In the genomic region with DNA sequence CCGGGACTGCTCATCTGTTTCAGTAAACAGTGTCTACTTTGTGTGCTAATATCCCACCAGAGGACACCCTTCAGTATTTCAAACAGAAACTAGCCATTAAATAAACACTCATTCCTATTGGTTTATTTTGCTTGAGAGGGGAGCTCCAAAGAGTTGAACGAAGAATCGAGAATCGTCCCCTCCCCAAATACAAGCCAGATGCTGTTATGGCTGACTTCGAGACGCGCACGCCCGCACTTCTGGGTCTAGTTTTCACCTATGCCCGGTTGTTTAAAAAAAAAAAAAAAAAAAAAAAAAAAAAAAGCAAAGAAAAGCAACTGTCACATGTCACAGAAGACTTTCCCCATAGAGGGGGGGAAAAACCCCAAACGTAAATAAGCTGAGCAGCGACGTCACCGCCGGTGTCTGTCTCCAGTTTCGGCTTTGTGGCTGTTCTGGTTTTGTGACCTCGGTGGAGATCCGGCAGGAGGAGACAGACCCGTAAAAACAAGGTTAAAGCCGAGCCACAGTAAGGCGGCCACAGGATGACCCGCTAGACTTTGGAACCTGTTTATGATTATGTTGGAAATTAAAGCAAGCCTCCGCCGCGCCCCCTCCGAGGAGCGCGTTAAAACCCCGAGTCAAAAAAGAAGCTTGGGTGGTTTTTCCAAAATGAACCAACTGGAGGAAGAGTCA, we compare ENCODE assay signal across 8 mouse cellular contexts. TPM values are rescaled to one million over a fixed set of nuclear protein-coding genes. Genes with fewer than 3 reads are reported as not detected.
DNase-seq lines count a peak whose midpoint lies in the region; ATAC-seq and TF ChIP-seq lines count a peak whose summit lies in the region.

No protein-coding gene starts in this region.

- ATAC-seq in intestine, embryonic 15.5 days: peak; percentile 21
- ATAC-seq in neural tube, embryonic 15.5 days (ENCODE audit: low FRiP score): no peak

- H3K27me3 ChIP-seq in intestine, embryonic 15.5 days (replicated peaks): no peaks in the 10 kb centered on the region
- peaks cover 21% of the 10 kb centered on the region for H3K27me3 ChIP-seq in neural tube, embryonic 15.5 days (replicated peaks)

- WGBS in intestine, embryonic 15.5 days: under 1% methylated on average over 29 of the region's 29 CpGs
- WGBS in lung, adult 2 months: under 1% methylated on average over 29 of the region's 29 CpGs
- 0% methylated on average over 29 of the region's 29 CpGs for WGBS in neural tube, embryonic 15.5 days

- peak overlapping the region; percentile 94 for H3K4me3 ChIP-seq in gastrocnemius, adult 2 months
- peak overlapping the region; percentile 76 for H3K4me3 ChIP-seq in intestine, embryonic 15.5 days (replicated peaks)
- peak overlapping the region; percentile 89 for H3K4me3 ChIP-seq in lung, adult 2 months (replicated peaks; ENCODE audit: extremely low read depth, low read depth, low read length)
- peak overlapping the region; percentile 56 for H3K4me3 ChIP-seq in neural tube, embryonic 15.5 days (replicated peaks)

- H3K9ac ChIP-seq in intestine, embryonic 15.5 days: peak overlapping the region; percentile 92
- peak overlapping the region; percentile 71 for H3K9ac ChIP-seq in neural tube, embryonic 15.5 days (replicated peaks)

- 0 out of 2 replicates have a peak, but pooled peaks have one; percentile 13 for TF ChIP-seq POLR2A in lung, adult 2 months (IDR thresholded peaks at IDR 0.05; ENCODE audit: borderline replicate concordance, extremely low read depth, low read depth, low read length)

- no peak for TF ChIP-seq CTCF in gastrocnemius, adult 2 months (IDR thresholded peaks at IDR 0.05)
- TF ChIP-seq CTCF in lung, adult 2 months (IDR thresholded peaks at IDR 0.05; ENCODE audit: insufficient read depth, low read length): no peak

- peak overlapping the region; percentile 90 for H3K27ac ChIP-seq in gastrocnemius, adult 2 months
- H3K27ac ChIP-seq in intestine, embryonic 15.5 days: peak overlapping the region; percentile 99
- peak overlapping the region; percentile 89 for H3K27ac ChIP-seq in neural tube, embryonic 15.5 days (replicated peaks)

- no peaks in the 10 kb centered on the region for H3K9me3 ChIP-seq in intestine, embryonic 15.5 days
- H3K9me3 ChIP-seq in neural tube, embryonic 15.5 days (replicated peaks): no peaks in the 10 kb centered on the region

- H3K4me2 ChIP-seq in intestine, embryonic 15.5 days (replicated peaks): peak overlapping the region; percentile 99
- H3K4me2 ChIP-seq in neural tube, embryonic 15.5 days: peak overlapping the region; percentile 98

- intact Hi-C loops in gastrocnemius, adult 2 months (cut with DNase I): loop anchor here (5.0 kb wide), 1 partner anchor 95 kb away; no protein-coding TSS in a partner anchor

- no peaks in the 10 kb centered on the region for H3K36me3 ChIP-seq in intestine, embryonic 15.5 days
- H3K36me3 ChIP-seq in neural tube, embryonic 15.5 days: no peaks in the 10 kb centered on the region

- peak; percentile 71 for DNase-seq in gastrocnemius, adult 2 months
- DNase-seq in gastrocnemius, postnatal 25 days: no peak
- peak; percentile 40 for DNase-seq in adrenal gland, postnatal 25 days
- DNase-seq in gastrocnemius, adult 8-10 months (ENCODE audit: low spot score in 2 of 2): peak; percentile 30 to 44
- peak; percentile 63 for DNase-seq in lung, adult 2 months
- peak; percentile 61 for DNase-seq in yolk sac, embryonic 10.5 days (ENCODE audit: low spot score)

- H3K4me1 ChIP-seq in intestine, embryonic 15.5 days (replicated peaks): 0 out of 2 replicates have a peak, but pooled peaks cover 5% of the 10 kb centered on the region
- peaks cover 9% of the 10 kb centered on the region; the same call in 1 of the 2 replicates for H3K4me1 ChIP-seq in lung, adult 2 months (ENCODE audit: control insufficient read depth, insufficient read depth, low read length)
- peaks cover 56% of the 10 kb centered on the region for H3K4me1 ChIP-seq in neural tube, embryonic 15.5 days

RNA-seq across cellular contexts. Expression of a gene that starts 1.2 kb away (rescaled TPM):
- 1 to 10 TPM; 3.1 to 8.5 TPM for total RNA-seq in gastrocnemius, adult 2 months (2021)
- 1 to 10 TPM; 3.8 to 4.4 TPM for total RNA-seq in gastrocnemius, postnatal 25 days (2021)
- total RNA-seq in adrenal gland, postnatal 25 days (2021): 73.0 and 74.7 TPM in 2 replicates
- total RNA-seq in gastrocnemius, adult 8-10 months (2022): 1 to 10 TPM; 5.6 to 7.2 (median 5.9) TPM
- 46.9 and 56.5 TPM in 2 replicates for polyA plus RNA-seq in intestine, embryonic 15.5 days (2015; fragmentation: Nextera tagmentation; extraction: Ambion mirVana)
- polyA plus RNA-seq in lung, adult 2 months (2012; rRNA removed): 14.1 and 25.2 TPM in 2 replicates
- 11.3 and 24.6 TPM in 2 replicates for polyA plus RNA-seq in neural tube, embryonic 15.5 days (2015; fragmentation: Nextera tagmentation; extraction: Ambion mirVana)
